Mouse (Mus musculus): ENCODE data around the gene Gm3417. TPM values are rescaled to one million over a fixed set of nuclear protein-coding genes. Genes with fewer than 3 reads are reported as not detected.
"Not testable (repeated sequence)": the region's sequence is repeated elsewhere in the genome, so short reads cannot be mapped to it uniquely, and the experiment has no call there.

Gene Gm3417
- 2.7 and 3.3 TPM in 2 replicates for polyA plus RNA-seq (2015; fragmentation: Nextera tagmentation; extraction: Ambion mirVana)

- H3K4me1 ChIP-seq; H3K27me3 ChIP-seq; H3K27ac ChIP-seq (replicated peaks); H3K4me3 ChIP-seq (replicated peaks); H3K9ac ChIP-seq; H3K9me3 ChIP-seq (replicated peaks); H3K36me3 ChIP-seq; H3K4me2 ChIP-seq (replicated peaks): not testable (repeated sequence)
- ATAC-seq (ENCODE audit: insufficient number of reproducible peaks, low FRiP score, low TSS enrichment, low read depth), result peak; percentile 97
- no CpG with 5 or more reads among the region's 60 CpGs for WGBS
Observed at GRCm38 (mm10) chr17:14978362-14979038, at the start of gene Gm3417, which contains the start of gene 9030025P20Rik. Gene Gm3417, minus strand, starts transcription at chr17:14978790. Gene 9030025P20Rik, plus strand, starts transcription at chr17:14978468.

GRCm38 (mm10) chr17:15025513-15025912, 46.9 kb upstream of the Gm3417 start:
- H3K27me3 ChIP-seq; H3K36me3 ChIP-seq; ATAC-seq (ENCODE audit: insufficient number of reproducible peaks, low FRiP score, low TSS enrichment, low read depth); H3K4me1 ChIP-seq; H3K4me2 ChIP-seq (replicated peaks); H3K9me3 ChIP-seq (replicated peaks); H3K9ac ChIP-seq; H3K4me3 ChIP-seq (replicated peaks); H3K27ac ChIP-seq (replicated peaks): not testable (repeated sequence)
- WGBS, result no CpG with 5 or more reads among the region's 6 CpGs

- not testable (repeated sequence) for H3K4me3 ChIP-seq (replicated peaks); H3K27me3 ChIP-seq; H3K4me1 ChIP-seq; H3K9ac ChIP-seq; H3K9me3 ChIP-seq (replicated peaks); H3K27ac ChIP-seq (replicated peaks); H3K36me3 ChIP-seq; H3K4me2 ChIP-seq (replicated peaks)
- WGBS, result no CpG with 5 or more reads among the region's 48 CpGs
- ATAC-seq (ENCODE audit: insufficient number of reproducible peaks, low FRiP score, low TSS enrichment, low read depth), result peak; percentile 87
Observed at GRCm38 (mm10) chr17:15024502-15025193, 46.1 kb upstream of the Gm3417 start.

- not testable (repeated sequence) for H3K27ac ChIP-seq (replicated peaks); H3K36me3 ChIP-seq; H3K9ac ChIP-seq; H3K9me3 ChIP-seq (replicated peaks); H3K4me2 ChIP-seq (replicated peaks); H3K27me3 ChIP-seq; H3K4me1 ChIP-seq; H3K4me3 ChIP-seq (replicated peaks)
- peak; percentile 78 for ATAC-seq (ENCODE audit: insufficient number of reproducible peaks, low FRiP score, low TSS enrichment, low read depth)
- WGBS, result no CpG with 5 or more reads among the region's 97 CpGs
Observed at GRCm38 (mm10) chr17:15023878-15024492, 45.4 kb upstream of the Gm3417 start.

GRCm38 (mm10) chr17:15021503-15022220, 43.1 kb upstream of the Gm3417 start:
- not testable (repeated sequence) for H3K36me3 ChIP-seq; H3K4me3 ChIP-seq (replicated peaks); ATAC-seq (ENCODE audit: insufficient number of reproducible peaks, low FRiP score, low TSS enrichment, low read depth); H3K9me3 ChIP-seq (replicated peaks); H3K27me3 ChIP-seq; H3K4me1 ChIP-seq; H3K9ac ChIP-seq; H3K4me2 ChIP-seq (replicated peaks)
- H3K27ac ChIP-seq (replicated peaks), result 0 out of 2 replicates have a peak overlapping the region, but pooled peaks have one; percentile 28
- 64% methylated on average over 3 of the region's 3 CpGs for WGBS

GRCm38 (mm10) chr17:15009706-15010413, 31.3 kb upstream of the Gm3417 start, which contains the start of gene Gm3435:
Gene Gm3435, plus strand, starts transcription at chr17:15010176.
- WGBS, result no CpG with 5 or more reads among the region's 60 CpGs
- H3K27me3 ChIP-seq, result not testable (repeated sequence)

GRCm38 (mm10) chr17:15009088-15009487, 30.5 kb upstream of the Gm3417 start:
- no CpG with 5 or more reads among the region's 3 CpGs for WGBS
- not testable (repeated sequence) for ATAC-seq (ENCODE audit: insufficient number of reproducible peaks, low FRiP score, low TSS enrichment, low read depth); H3K4me2 ChIP-seq (replicated peaks); H3K4me1 ChIP-seq; H3K27me3 ChIP-seq; H3K27ac ChIP-seq (replicated peaks); H3K4me3 ChIP-seq (replicated peaks); H3K36me3 ChIP-seq; H3K9me3 ChIP-seq (replicated peaks); H3K9ac ChIP-seq

More at GRCm38 (mm10) chr17:15009706-15010413, 31.3 kb upstream of the Gm3417 start, which contains the start of gene Gm3435:
- peak; percentile 95 for ATAC-seq (ENCODE audit: insufficient number of reproducible peaks, low FRiP score, low TSS enrichment, low read depth)
- H3K9ac ChIP-seq; H3K4me2 ChIP-seq (replicated peaks); H3K36me3 ChIP-seq; H3K4me3 ChIP-seq (replicated peaks); H3K4me1 ChIP-seq; H3K27ac ChIP-seq (replicated peaks); H3K9me3 ChIP-seq (replicated peaks): not testable (repeated sequence)

- not testable (repeated sequence) for H3K27ac ChIP-seq (replicated peaks); H3K4me2 ChIP-seq (replicated peaks); ATAC-seq (ENCODE audit: insufficient number of reproducible peaks, low FRiP score, low TSS enrichment, low read depth); H3K4me3 ChIP-seq (replicated peaks); H3K9ac ChIP-seq; H3K27me3 ChIP-seq; H3K9me3 ChIP-seq (replicated peaks); H3K36me3 ChIP-seq; H3K4me1 ChIP-seq
- no CpG with 5 or more reads among the region's 4 CpGs for WGBS
Observed at GRCm38 (mm10) chr17:15000047-15000446, 21.5 kb upstream of the Gm3417 start.

GRCm38 (mm10) chr17:14994140-14994539, 15.6 kb upstream of the Gm3417 start:
- no CpG with 5 or more reads among the region's 5 CpGs for WGBS

GRCm38 (mm10) chr17:14993139-14993832, 14.7 kb upstream of the Gm3417 start:
- WGBS, result no CpG with 5 or more reads among the region's 47 CpGs
- H3K4me2 ChIP-seq (replicated peaks); H3K9ac ChIP-seq; H3K9me3 ChIP-seq (replicated peaks); H3K27me3 ChIP-seq; H3K4me3 ChIP-seq (replicated peaks); H3K27ac ChIP-seq (replicated peaks); H3K4me1 ChIP-seq; H3K36me3 ChIP-seq: not testable (repeated sequence)
- peak; percentile 87 for ATAC-seq (ENCODE audit: insufficient number of reproducible peaks, low FRiP score, low TSS enrichment, low read depth)

More at GRCm38 (mm10) chr17:14994140-14994539, 15.6 kb upstream of the Gm3417 start:
- not testable (repeated sequence) for H3K9ac ChIP-seq; H3K9me3 ChIP-seq (replicated peaks); H3K4me2 ChIP-seq (replicated peaks); H3K27ac ChIP-seq (replicated peaks); H3K27me3 ChIP-seq; H3K4me1 ChIP-seq; H3K4me3 ChIP-seq (replicated peaks); ATAC-seq (ENCODE audit: insufficient number of reproducible peaks, low FRiP score, low TSS enrichment, low read depth); H3K36me3 ChIP-seq
